Mouse (Mus musculus) hindbrain, embryonic 10.5 days (tissue): ENCODE measurements at regions not wholly inside any gene's neighbourhood (a gene's known extent, or its start where the extent isn't known, plus 50 kb on each side); places are given as distances from the start of the nearest gene placed in this dataset.

ENCODE experiments used
- DNase-seq: peaks from one replicate; pipeline ENCODE4 v3.0.0-alpha.2; 2017; ENCODE audit warnings: low spot score
- H3K27ac ChIP-seq: fragments of 300-500 bp; sonication (generic); 2 replicates; pipeline ENCODE4 v1.5.1; 2016; ENCODE audit warnings: mild to moderate bottlenecking, moderate library complexity
- H3K27me3 ChIP-seq: fragments of 300-500 bp; sonication (generic); 2 replicates; pipeline ENCODE4 v1.6.1; 2016; ENCODE audit warnings: mild to moderate bottlenecking; ENCODE audit not compliant: poor library complexity, insufficient read depth, severe bottlenecking
- H3K36me3 ChIP-seq: fragments of 300-500 bp; sonication (generic); 2 replicates; pipeline ENCODE4 v1.6.1; 2016; ENCODE audit warnings: mild to moderate bottlenecking, moderate library complexity
- H3K4me1 ChIP-seq: fragments of 300-500 bp; sonication (generic); replicated peaks from 2 replicates; pipeline ENCODE4 v1.6.1; 2016; ENCODE audit warnings: mild to moderate bottlenecking
- H3K4me3 ChIP-seq: fragments of 300-500 bp; sonication (generic); 2 replicates; pipeline ENCODE4 v1.5.1; 2016; ENCODE audit warnings: mild to moderate bottlenecking, moderate library complexity
- H3K9me3 ChIP-seq: fragments of 300-500 bp; sonication (generic); 2 replicates; pipeline ENCODE4 v1.6.1; 2016; ENCODE audit warnings: mild to moderate bottlenecking, moderate library complexity
- WGBS: fragments of 180-500 bp; shearing (Covaris S2); methylation state at CpG from one replicate; pipeline ENCODE4 v1.1.7; 2016; 5-methylcytosine and 5-hydroxymethylcytosine counted together

DNA sequence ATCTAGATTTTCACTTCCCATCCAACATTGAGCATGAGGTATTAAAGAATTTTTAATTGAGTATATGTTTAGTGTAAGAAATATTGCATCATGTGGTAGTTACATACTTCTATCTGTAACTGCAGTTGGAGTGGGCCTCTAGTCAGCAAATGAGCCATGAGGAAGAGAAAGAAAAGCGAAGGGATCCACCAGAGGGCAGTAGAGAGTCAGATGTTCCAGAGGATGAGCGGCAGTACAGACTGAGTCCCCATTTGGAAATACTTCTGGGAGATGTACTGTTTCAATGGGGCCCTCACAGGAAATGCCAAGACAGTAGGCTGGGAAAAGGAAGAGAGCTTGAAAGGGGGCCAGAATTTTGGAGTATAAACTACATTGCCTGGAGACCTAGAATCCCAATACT, 221.2 kb downstream of the Myh15 start:
- H3K4me3 ChIP-seq = no peak overlapping the region
- WGBS = 6% methylated on average over 2 of the region's 2 CpGs
- H3K27me3 ChIP-seq = no peaks in the 10 kb centered on the region
- H3K36me3 ChIP-seq = no peaks in the 10 kb centered on the region
- no peaks in the 10 kb centered on the region for H3K4me1 ChIP-seq
- peak; percentile 67 for DNase-seq
- no peak overlapping the region for H3K27ac ChIP-seq
- H3K9me3 ChIP-seq = no peaks in the 10 kb centered on the region

GRCm38 (mm10) chr16:49288096-49288714, 230.9 kb downstream of the Myh15 start:
- Histone ChIP-seq H3K4me1 (no peaks in the 10 kb centered on the region), H3K27ac (no peak overlapping the region), H3K9me3 (no peaks in the 10 kb centered on the region), H3K27me3 (no peaks in the 10 kb centered on the region), H3K4me3 (no peak overlapping the region), H3K36me3 (no peaks in the 10 kb centered on the region)
- 93% methylated on average over 4 of the region's 4 CpGs for WGBS
- no peak for DNase-seq

DNA sequence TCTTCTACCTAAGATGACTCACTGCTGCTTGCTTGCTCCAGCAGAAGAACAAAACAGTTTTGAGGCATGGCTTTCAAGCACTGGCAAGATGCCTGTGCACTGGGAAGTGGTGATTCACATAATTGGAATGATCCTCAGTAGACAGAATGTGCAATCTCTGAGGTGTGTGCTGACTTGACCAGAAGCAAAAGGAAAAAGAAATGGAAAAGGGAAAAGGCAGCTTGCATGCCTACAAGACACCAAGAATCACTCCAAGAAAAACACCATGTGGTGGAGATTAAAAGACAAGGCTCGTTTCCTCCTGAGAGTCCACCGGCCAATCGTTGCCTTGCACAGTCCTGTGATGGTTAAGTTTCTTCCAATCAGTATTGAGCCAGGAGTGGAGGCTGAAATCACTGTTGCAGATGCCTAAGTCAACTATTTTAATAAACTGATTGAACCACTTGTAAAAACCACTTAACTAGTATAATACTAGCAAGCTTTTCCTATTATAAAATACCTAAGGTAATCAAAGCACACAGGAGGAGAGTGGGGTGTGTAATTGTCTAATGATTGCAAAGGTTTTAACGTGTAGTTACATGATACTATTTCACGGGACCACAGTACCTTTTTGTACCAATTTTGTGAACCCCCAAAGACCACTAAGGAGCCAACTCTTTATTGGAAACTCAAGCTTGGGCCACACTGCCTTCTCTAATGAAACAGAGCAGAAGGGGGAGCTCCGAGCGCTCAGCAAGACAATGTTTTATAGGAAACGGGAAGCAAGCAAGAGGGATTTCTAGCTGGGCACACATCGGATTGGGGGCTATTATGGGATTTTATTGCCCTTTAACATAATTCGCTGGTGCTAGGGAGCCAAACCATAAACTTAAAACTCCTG, 232.2 kb downstream of the Myh15 start:
- Histone ChIP-seq H3K36me3 (no peaks in the 10 kb centered on the region), H3K4me1 (no peaks in the 10 kb centered on the region), H3K9me3 (no peaks in the 10 kb centered on the region), H3K27ac (no peak overlapping the region), H3K27me3 (no peaks in the 10 kb centered on the region), H3K4me3 (no peak overlapping the region)
- WGBS = 85% methylated on average over 10 of the region's 10 CpGs
- DNase-seq = no peak

DNA sequence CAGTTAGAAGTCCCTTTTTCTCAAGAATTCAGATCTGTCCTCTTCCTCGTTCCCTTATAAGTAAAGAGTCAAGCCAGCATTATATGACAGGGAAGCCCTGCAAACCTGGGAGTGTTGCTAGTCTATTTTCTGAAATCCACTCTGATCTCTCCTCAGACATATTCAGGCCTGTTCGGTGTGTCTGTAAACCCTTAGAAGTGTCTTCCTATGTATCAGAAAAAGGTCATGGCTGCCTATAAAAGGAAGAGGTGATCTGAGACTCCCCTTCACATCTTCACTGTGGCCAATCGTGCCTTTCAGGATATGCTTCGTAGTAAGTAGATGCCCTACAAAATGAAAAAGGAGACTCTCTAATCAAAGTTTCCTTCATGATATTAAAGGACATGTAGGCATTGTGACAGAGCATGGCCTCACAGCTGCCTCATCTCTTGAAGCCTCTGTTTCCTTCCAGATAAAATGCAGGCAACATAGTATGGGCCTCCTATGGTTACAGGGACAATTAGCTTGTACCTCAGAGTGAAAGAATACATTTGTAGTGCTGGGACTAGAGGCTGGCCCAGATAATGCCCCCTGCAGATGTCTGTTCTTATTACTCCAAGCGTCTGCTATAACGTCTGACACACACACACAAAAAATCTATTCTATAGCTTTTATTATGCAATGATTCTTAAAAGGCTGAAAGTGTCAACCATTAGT, 246.5 kb downstream of the Myh15 start:
- Histone ChIP-seq H3K27ac (no peak overlapping the region), H3K4me3 (no peak overlapping the region), H3K4me1 (no peaks in the 10 kb centered on the region), H3K36me3 (no peaks in the 10 kb centered on the region), H3K27me3 (no peaks in the 10 kb centered on the region), H3K9me3 (no peaks in the 10 kb centered on the region)
- DNase-seq = no peak
- WGBS = 63% methylated on average over 6 of the region's 6 CpGs

DNA sequence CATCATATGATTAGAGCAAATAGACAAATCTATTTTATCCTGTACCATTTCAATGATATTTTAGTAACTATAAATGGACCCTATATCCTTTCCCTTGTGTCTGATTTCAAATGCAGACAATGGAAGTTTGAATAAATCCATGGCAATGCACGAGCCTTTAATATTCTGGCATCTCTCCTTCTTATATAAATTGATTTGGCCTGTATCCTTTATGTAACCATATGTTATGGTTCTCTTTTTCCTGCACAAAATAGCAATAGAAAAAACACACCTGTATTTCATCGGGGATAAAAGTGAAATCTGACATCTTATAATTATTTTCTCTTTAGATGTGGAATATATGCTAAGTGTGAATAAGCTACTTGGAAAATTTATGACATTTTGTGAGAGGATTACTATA, 247.1 kb downstream of the Myh15 start:
- Histone ChIP-seq H3K36me3 (no peaks in the 10 kb centered on the region), H3K9me3 (no peaks in the 10 kb centered on the region), H3K27me3 (no peaks in the 10 kb centered on the region), H3K4me1 (no peaks in the 10 kb centered on the region), H3K4me3 (no peak overlapping the region), H3K27ac (no peak overlapping the region)
- whole genome bisulfite sequencing = 84% methylated on average over 2 of the region's 2 CpGs
- DNase-seq = no peak

DNA sequence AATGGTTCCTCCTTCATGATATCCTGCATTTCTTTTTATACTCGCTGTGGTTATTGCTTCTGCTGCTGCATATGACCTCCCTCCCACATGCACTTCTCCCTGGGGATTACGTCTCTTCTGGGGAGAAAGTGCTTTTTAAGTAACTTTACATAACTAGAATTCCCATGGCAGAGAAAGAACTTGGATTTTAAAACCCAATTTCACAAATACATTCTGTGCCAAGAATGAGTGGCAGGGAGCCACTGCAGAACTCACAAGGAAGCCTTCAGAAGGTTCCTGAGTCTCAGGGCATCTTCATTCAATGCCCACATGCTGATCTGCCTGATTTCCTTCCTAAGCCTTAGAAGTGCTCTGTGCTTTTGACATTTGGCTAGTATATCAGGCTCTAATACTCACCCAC, 259.8 kb downstream of the Myh15 start:
- H3K4me1 ChIP-seq = no peaks in the 10 kb centered on the region
- no peaks in the 10 kb centered on the region for H3K36me3 ChIP-seq
- H3K27ac ChIP-seq = no peak overlapping the region
- H3K9me3 ChIP-seq = no peaks in the 10 kb centered on the region
- no peak overlapping the region for H3K4me3 ChIP-seq
- DNase-seq = no peak
- H3K27me3 ChIP-seq = no peaks in the 10 kb centered on the region
- WGBS = 89% methylated on average over 2 of the region's 2 CpGs

DNA sequence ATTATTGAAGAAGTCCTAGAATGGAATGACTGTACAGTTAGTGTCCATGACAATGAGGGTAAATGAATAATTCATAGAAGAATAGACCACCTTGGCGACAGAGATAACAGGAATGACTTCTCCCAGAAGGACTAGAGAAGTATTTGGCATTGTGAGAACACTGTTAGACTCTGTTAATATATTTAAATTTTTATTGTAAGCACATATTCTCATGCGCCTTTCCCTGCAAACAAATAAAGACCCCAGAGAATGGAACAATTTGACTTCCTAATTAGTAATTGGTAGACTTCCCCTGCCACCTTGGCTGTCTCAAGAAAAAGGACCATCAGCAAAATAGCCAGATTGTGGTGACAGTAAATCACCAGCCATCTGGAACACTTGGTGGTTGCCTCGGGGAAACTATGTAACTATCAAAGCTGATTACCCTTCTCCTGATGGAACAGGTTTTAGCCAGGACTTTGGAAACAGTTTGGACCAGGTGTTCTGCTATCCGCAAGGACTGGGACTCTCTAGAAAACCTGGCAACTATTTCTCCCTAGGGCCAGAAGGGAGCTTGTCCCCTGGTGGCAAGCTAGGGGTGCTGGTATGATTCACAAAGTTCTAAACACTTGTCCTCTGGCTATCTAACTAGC, 261.9 kb downstream of the Myh15 start:
- no peak for DNase-seq
- Histone ChIP-seq H3K9me3 (no peaks in the 10 kb centered on the region), H3K36me3 (no peaks in the 10 kb centered on the region), H3K27ac (no peak overlapping the region), H3K27me3 (no peaks in the 10 kb centered on the region), H3K4me1 (no peaks in the 10 kb centered on the region), H3K4me3 (no peak overlapping the region)
- WGBS = 83% methylated on average over 4 of the region's 4 CpGs

GRCm38 (mm10) chr16:49319774-49320173, 262.5 kb downstream of the Myh15 start:
- WGBS = 84% methylated on average over 5 of the region's 5 CpGs
- H3K9me3 ChIP-seq = no peaks in the 10 kb centered on the region
- no peak overlapping the region for H3K27ac ChIP-seq
- H3K36me3 ChIP-seq = no peaks in the 10 kb centered on the region
- H3K4me1 ChIP-seq = no peaks in the 10 kb centered on the region
- no peak for DNase-seq
- H3K27me3 ChIP-seq = no peaks in the 10 kb centered on the region
- no peak overlapping the region for H3K4me3 ChIP-seq

- H3K4me1 ChIP-seq = no peaks in the 10 kb centered on the region
- no peaks in the 10 kb centered on the region for H3K27me3 ChIP-seq
- no peak overlapping the region for H3K27ac ChIP-seq
- no peaks in the 10 kb centered on the region for H3K36me3 ChIP-seq
- WGBS = 87% methylated on average over 1 of the region's 1 CpGs
- no peak for DNase-seq
- H3K4me3 ChIP-seq = no peak overlapping the region
- no peaks in the 10 kb centered on the region for H3K9me3 ChIP-seq
Observed at GRCm38 (mm10) chr16:49321951-49322350, 264.7 kb downstream of the Myh15 start.

DNA sequence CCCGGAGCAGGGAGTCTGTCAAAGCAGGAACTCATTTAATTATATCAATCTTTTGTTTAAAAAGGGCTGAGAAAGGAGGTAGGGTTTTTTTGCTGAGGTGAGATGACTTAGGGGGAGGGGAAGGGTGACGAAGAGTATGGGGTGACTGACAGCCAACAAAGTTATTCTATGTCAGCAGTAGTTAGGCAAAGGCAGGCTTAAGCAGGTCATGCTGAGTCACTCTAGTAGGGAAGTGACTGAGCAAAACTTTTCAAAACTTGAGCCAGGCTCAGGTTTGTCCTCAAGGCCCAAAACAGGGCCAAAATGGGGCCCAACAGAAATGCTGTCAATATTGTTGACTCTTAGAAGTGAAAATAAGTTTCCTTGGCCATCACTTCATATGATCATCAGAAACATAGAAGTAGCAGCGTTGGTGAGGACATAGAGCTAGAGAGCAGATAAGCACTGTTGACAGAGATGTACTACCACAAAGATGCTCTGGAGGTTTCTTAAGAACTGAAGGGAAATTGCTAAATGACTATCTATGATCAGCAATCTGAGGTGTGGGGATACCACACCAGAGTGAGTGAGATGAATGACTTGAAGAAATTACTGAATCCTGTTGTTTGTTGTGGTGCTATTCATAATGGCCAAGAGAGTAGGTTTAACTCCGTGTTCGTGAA, 273.6 kb downstream of the Myh15 start:
- H3K27me3 ChIP-seq = no peaks in the 10 kb centered on the region
- H3K4me3 ChIP-seq = no peak overlapping the region
- WGBS = 86% methylated on average over 5 of the region's 5 CpGs
- DNase-seq = no peak
- H3K27ac ChIP-seq = no peak overlapping the region
- H3K9me3 ChIP-seq = no peaks in the 10 kb centered on the region
- H3K4me1 ChIP-seq = no peaks in the 10 kb centered on the region
- no peaks in the 10 kb centered on the region for H3K36me3 ChIP-seq

DNA sequence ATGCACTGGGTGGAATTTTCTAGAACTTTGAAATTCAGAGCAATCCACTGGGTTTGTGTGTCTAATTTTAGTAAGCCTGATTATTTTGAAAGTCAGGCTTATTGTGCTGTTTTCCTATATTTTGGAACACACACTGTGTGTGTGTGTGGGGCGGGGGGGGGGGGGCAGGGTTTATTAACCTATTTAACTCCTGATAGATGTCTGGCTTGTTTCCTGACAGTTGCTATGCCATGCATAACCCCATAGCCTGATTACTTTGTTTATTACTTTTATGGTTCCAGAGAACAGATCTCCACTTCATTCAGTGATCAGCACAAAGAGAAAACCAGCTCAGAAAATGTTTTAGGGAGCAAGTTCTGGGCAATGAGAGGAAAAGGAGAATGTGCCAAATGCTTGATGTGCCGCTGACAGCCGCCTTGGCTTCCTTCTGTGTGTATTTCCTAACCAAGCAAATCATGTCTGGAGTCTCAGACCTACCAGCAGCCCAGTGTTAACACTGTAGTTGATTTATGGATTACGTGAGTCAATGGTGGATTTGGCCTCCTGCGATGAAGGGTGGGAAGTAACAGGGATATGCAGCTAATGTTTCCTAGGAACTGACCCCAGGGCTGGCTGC, 274.9 kb downstream of the Myh15 start:
- WGBS = 83% methylated on average over 5 of the region's 5 CpGs
- no peak for DNase-seq
- Histone ChIP-seq H3K27me3 (no peaks in the 10 kb centered on the region), H3K36me3 (no peaks in the 10 kb centered on the region), H3K27ac (no peak overlapping the region), H3K9me3 (no peaks in the 10 kb centered on the region), H3K4me1 (no peaks in the 10 kb centered on the region), H3K4me3 (no peak overlapping the region)

- H3K36me3 ChIP-seq = no peaks in the 10 kb centered on the region
- H3K27ac ChIP-seq = no peak overlapping the region
- DNase-seq = no peak
- no peaks in the 10 kb centered on the region for H3K27me3 ChIP-seq
- H3K4me1 ChIP-seq = no peaks in the 10 kb centered on the region
- no peak overlapping the region for H3K4me3 ChIP-seq
- WGBS = 46% methylated on average over 2 of the region's 2 CpGs
- no peaks in the 10 kb centered on the region for H3K9me3 ChIP-seq
Observed at GRCm38 (mm10) chr16:49335916-49336315, 278.6 kb downstream of the Myh15 start.
